Mouse (Mus musculus) naive thymus-derived CD4-positive, alpha-beta T cell, adult 5 months (primary cell): ENCODE results near the gene Ralgapa1. TPM values are rescaled to one million over a fixed set of nuclear protein-coding genes. Genes with fewer than 3 reads are reported as not detected.

Source experiments
- polyA plus RNA-seq: library from polyadenylated mRNA; unstranded; fragments of 100-300 nt; shearing (Covaris generic); gene quantifications from one replicate; pipeline ENCODE4 v1.2.1, GENCODE M21; 2017

Ralgapa1 gene
- polyA plus RNA-seq = 55.0 TPM

DNA sequence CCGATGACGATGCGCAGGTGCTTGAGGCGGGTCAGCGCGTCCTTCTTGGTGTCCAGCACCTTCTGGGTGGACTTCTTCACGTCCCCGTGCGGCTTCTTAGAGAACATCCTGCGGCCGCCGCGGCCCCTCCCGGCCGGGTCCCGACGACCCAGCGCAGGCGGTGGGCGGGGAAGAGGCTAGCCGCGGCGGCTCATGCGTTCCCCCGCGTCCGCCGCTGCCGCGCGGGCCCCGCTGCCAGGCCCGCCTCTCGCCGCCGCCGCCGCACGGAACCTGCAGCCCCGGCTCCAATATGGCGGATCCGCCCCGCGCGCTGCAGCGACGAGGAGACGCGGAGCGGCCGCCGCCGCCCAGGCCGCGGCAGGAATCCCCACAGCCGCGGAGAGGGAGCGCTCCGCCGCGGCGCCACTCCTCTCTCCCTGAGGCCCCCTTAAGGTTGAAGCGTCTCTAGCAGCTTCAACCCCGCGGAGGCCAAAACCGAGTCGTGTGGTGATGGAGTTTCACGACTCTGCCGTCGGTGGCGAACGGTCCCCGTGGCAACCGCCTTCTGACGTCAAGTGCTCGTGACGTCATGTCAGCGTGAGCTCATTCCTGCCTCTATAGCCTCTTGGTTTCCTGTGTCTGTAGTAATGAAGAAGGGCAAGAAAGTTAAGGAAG lies at the start of gene Ralgapa1:
TSS of gene Ralgapa1 (minus strand) at position 507 of the 654 bp plus-strand sequence.

DNA sequence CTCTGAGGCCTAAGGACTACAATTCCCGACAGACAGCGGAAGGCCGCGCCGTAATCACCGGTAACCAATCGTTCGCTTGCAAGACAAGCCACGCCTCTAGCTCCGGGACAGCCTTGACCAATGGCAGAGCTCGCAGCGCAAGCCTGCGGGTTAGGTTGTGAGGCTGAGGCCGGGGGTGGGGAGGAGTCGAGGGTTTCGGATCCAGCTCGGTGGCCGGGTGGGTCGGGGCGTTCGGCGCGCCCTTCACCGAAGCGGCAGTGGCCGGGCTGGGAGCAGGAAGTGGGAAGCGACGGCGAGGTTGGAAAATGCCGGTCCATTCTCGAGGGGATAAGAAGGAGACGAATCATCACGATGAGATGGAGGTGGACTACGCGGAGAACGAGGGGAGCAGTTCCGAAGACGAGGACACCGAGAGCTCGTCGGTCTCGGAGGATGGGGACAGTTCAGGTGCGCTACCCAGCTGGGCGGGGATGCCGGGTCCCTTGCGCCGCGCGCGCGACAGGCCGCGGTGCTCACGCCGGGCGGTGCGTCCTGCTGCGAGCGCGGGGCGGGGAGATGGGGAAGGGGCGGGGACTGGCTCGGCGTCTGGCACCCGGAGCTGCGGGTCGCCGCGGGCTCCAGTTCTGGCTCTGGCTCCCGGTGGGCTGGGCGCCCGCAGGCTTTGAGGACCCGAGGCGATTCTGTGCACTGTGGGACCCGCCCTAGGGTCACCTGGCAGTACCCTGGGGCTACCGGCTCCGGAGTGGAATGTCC lies 15.4 kb upstream of the Ralgapa1 start, which contains the start of gene Brms1l:
TSS of gene Brms1l (plus strand) at position 126 of the 753 bp plus-strand sequence.

DNA sequence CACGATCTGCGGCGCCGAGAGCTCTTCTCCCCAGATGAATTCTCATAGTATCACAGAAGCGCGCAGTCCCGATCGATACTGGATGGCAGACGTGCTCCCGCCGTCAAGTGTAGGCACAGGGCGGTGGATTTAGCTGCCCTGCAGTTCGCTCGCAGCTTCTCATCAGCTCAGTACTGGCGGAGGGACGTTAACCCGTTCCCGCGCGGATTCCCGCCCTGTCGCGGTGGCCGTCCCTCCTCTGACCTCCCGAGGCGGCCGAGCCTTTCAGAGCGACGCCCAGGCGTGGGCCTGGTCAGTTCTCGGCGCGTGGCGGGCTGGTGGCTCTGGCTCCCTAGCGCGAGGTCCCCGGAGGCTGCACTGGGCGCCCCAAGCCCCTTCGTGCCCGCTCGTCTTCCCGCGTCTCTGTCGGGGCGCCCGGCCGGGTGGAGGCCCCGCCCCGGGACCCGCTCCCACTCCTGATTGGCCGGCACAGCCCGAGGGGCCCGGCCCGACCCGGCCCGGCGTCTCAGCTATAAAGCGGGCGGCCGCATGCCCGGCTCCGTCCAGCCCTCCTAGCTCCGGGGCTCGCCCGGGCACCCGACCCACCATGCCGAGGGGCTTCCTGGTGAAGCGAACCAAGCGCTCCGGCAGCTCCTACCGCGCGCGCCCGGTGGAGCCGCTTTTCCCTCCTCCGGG lies 221.9 kb downstream of the Ralgapa1 start, which contains the start of gene Insm2:
TSS of gene Insm2 (plus strand) at position 541 of the 675 bp plus-strand sequence.

DNA sequence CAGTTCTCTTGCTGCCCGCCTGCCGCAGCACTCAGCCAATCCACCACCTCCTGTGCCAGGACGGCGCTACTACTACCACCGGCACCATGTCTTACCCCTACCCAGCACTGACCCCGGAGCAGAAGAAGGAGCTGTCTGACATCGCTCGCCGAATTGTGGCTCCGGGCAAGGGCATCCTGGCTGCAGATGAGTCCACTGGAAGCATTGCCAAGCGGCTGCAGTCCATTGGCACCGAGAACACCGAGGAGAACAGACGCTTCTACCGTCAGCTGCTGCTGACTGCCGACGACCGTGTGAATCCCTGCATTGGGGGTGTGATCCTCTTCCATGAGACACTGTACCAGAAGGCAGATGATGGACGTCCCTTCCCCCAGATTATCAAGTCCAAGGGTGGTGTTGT lies 255.8 kb downstream of the Ralgapa1 start, which contains the start of gene Aldoart2:
TSS of gene Aldoart2 (plus strand) at position 34 of the 400 bp plus-strand sequence.

Other genes with a start within 250 kb of the Ralgapa1 start
- gene Insm2, start 221.7 kb downstream of the Ralgapa1 start, polyA plus RNA-seq = not detected
- gene Brms1l, start 15.2 kb upstream of the Ralgapa1 start, polyA plus RNA-seq = 16.4 TPM